Mouse (Mus musculus) heart, embryonic 12.5 days (tissue): Measurements from ENCODE around the gene Gphn. TPM values are rescaled to one million over a fixed set of nuclear protein-coding genes. Genes with fewer than 3 reads are reported as not detected.
"Not testable (repeated sequence)": the region's sequence is repeated elsewhere in the genome, so short reads cannot be mapped to it uniquely, and the experiment has no call there.

ENCODE experiments used
- ATAC-seq: fragments of 200-750 bp; cut with Nextera tagmentation; 2 replicates; pipeline ENCODE4 v1.8.0; 2017; ENCODE audit warnings: moderate TSS enrichment, moderate library complexity; ENCODE audit not compliant: insufficient number of reproducible peaks, low FRiP score
- H3K27ac ChIP-seq: fragments of 300-500 bp; sonication (generic); 2 replicates; pipeline ENCODE4 v1.5.1; 2016; ENCODE audit warnings: mild to moderate bottlenecking, moderate library complexity; ENCODE audit not compliant: poor library complexity, severe bottlenecking
- H3K27me3 ChIP-seq: fragments of 300-500 bp; sonication (generic); replicated peaks from 2 replicates; pipeline ENCODE4 v1.6.1; 2016; ENCODE audit warnings: mild to moderate bottlenecking, moderate library complexity
- H3K36me3 ChIP-seq: fragments of 300-500 bp; sonication (generic); 2 replicates; pipeline ENCODE4 v1.6.1; 2016; ENCODE audit warnings: mild to moderate bottlenecking, moderate library complexity
- H3K4me1 ChIP-seq: fragments of 300-500 bp; sonication (generic); replicated peaks from 2 replicates; pipeline ENCODE4 v1.6.1; 2016; ENCODE audit warnings: mild to moderate bottlenecking
- H3K4me2 ChIP-seq: fragments of 300-500 bp; sonication (generic); 2 replicates; pipeline ENCODE4 v1.6.1; 2016; ENCODE audit warnings: mild to moderate bottlenecking, moderate library complexity
- H3K4me3 ChIP-seq: fragments of 300-500 bp; sonication (generic); 2 replicates; pipeline ENCODE4 v1.5.1; 2016; ENCODE audit warnings: mild to moderate bottlenecking
- H3K9ac ChIP-seq: fragments of 300-500 bp; sonication (generic); 2 replicates; pipeline ENCODE4 v1.6.1; 2016; ENCODE audit warnings: mild to moderate bottlenecking, moderate library complexity
- H3K9me3 ChIP-seq: fragments of 300-500 bp; sonication (generic); replicated peaks from 2 replicates; pipeline ENCODE4 v1.6.1; 2016; ENCODE audit warnings: mild to moderate bottlenecking, moderate library complexity
- WGBS: fragments of 180-500 bp; shearing (Covaris S2); methylation state at CpG from one replicate; pipeline ENCODE4 v1.1.7; 2016; 5-methylcytosine and 5-hydroxymethylcytosine counted together
- polyA plus RNA-seq: library from polyadenylated mRNA; unstranded; fragments of >200 nt; fragmentation: Nextera tagmentation; extraction: Ambion mirVana; gene quantifications from 2 replicates; pipeline ENCODE4 v1.2.1, GENCODE M21; 2016

The Gphn gene
- polyA plus RNA-seq, 1 experiment from 2014 or later, result 12.9 TPM

DNA sequence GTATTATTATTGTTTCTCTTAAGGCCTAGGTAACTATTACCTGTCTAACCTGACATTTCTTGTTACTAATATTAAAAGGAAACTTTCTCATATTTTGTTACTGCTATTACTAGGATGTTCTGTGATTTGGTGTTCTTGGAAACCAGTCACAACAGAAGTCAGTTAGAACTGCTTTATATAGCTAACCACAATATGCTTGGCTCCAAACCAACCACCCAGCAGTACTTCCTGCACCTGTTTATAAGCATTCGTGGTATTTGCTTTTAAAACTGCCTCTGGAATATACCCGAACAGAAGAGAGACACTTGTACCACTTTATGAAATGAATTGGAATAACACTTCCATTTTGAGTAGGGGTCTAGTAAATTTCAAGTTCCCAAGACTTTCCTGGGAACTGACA, 130.3 kb downstream of the Gphn start:
- Histone ChIP-seq H3K4me2 (no peak overlapping the region), H3K9ac (no peak overlapping the region), H3K36me3 (no peaks in the 10 kb centered on the region), H3K9me3 (no peaks in the 10 kb centered on the region), H3K4me1 (no peaks in the 10 kb centered on the region), H3K27me3 (no peaks in the 10 kb centered on the region), H3K27ac (no peak overlapping the region), H3K4me3 (no peak overlapping the region)
- no peak for ATAC-seq
- WGBS, result 78% methylated on average over 2 of the region's 2 CpGs

DNA sequence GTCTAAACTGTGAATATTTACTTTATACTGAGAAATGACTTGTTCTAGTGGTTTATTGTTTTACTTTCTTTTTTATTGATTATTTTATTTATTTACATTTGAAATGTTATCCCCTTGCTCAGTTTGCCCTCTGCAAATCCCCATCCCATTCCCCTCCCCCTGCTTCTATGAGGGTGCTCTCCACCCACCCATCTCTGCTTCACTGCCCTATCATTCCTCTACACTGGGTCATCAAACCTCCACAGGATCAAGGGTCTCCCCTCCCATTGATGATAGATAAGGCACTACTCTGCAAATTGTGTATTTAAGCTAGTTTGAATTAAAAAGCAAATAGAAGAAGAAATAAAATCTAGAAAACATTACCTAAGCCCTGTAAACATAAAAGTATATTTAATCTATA, 163.1 kb downstream of the Gphn start:
- no peak overlapping the region for H3K9ac ChIP-seq
- no peak for ATAC-seq
- H3K27me3 ChIP-seq, result no peaks in the 10 kb centered on the region
- no peaks in the 10 kb centered on the region for H3K4me1 ChIP-seq
- no peak overlapping the region for H3K27ac ChIP-seq
- no peak overlapping the region for H3K4me3 ChIP-seq
- H3K4me2 ChIP-seq, result no peak overlapping the region
- no peaks in the 10 kb centered on the region for H3K36me3 ChIP-seq
- H3K9me3 ChIP-seq, result no peaks in the 10 kb centered on the region

DNA sequence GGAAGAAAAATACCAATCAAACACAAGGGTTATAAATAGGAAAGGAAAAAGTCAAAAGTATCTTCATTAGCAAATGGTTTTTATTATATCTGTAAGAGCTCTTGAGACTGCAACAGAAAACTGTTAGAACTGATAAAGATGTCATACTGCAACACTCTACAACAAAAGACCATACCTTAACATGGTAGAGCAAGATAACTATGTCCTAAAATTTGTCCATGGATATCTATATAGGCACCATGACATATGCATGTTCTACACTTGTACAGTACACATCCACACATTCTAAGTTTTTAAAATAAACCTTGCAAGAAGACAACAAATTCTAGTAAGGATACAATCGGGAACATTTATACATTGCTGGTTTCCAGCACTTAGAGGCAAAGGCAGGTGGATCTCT, 169.1 kb downstream of the Gphn start:
- WGBS, result 92% methylated on average over 1 of the region's 1 CpGs
- Histone ChIP-seq H3K27ac (no peak overlapping the region), H3K4me3 (no peak overlapping the region), H3K4me2 (no peak overlapping the region), H3K36me3 (no peaks in the 10 kb centered on the region), H3K27me3 (no peaks in the 10 kb centered on the region), H3K9ac (no peak overlapping the region), H3K4me1 (no peaks in the 10 kb centered on the region), H3K9me3 (no peaks in the 10 kb centered on the region)
- no peak for ATAC-seq

DNA sequence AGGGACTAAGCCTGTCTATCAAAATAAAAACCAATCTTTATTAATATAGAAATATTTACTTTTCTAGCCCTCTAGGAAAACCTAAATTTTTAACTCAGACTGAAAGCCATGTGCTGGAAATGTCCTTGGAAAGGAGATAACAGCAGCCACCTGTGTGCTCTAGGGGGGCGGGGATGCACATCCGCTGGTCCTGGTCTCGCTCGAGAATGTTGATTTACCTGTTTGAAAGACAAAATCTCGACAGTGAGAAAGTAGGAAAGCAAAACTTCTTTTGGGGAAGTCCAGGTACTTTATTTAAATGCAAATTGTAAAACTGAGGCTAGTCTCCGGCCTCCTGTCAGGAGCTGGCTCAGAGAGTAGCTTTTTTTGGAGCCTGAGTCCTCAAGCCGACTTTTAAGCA, 181.3 kb downstream of the Gphn start:
- not testable (repeated sequence) for H3K27me3 ChIP-seq, H3K36me3 ChIP-seq, H3K27ac ChIP-seq, H3K9ac ChIP-seq, H3K4me1 ChIP-seq, H3K4me2 ChIP-seq, H3K4me3 ChIP-seq, H3K9me3 ChIP-seq, ATAC-seq
- WGBS, result 64% methylated on average over 7 of the region's 7 CpGs

GRCm38 (mm10) chr12:78522176-78522575, 296.0 kb downstream of the Gphn start:
- no peak for ATAC-seq
- Histone ChIP-seq H3K4me3 (no peak overlapping the region), H3K4me1 (no peaks in the 10 kb centered on the region), H3K4me2 (no peak overlapping the region), H3K27ac (no peak overlapping the region), H3K9ac (no peak overlapping the region), H3K9me3 (no peaks in the 10 kb centered on the region), H3K36me3 (no peaks in the 10 kb centered on the region), H3K27me3 (no peaks in the 10 kb centered on the region)
- WGBS, result 52% methylated on average over 1 of the region's 1 CpGs

- Histone ChIP-seq H3K27ac (no peak overlapping the region), H3K36me3 (no peaks in the 10 kb centered on the region), H3K4me2 (no peak overlapping the region), H3K27me3 (no peaks in the 10 kb centered on the region), H3K9ac (no peak overlapping the region), H3K9me3 (no peaks in the 10 kb centered on the region), H3K4me1 (no peaks in the 10 kb centered on the region), H3K4me3 (no peak overlapping the region)
- 93% methylated on average over 5 of the region's 5 CpGs for WGBS
- no peak for ATAC-seq
These were observed 296.7 kb downstream of the Gphn start for GRCm38 (mm10) chr12:78522804-78523394.

DNA sequence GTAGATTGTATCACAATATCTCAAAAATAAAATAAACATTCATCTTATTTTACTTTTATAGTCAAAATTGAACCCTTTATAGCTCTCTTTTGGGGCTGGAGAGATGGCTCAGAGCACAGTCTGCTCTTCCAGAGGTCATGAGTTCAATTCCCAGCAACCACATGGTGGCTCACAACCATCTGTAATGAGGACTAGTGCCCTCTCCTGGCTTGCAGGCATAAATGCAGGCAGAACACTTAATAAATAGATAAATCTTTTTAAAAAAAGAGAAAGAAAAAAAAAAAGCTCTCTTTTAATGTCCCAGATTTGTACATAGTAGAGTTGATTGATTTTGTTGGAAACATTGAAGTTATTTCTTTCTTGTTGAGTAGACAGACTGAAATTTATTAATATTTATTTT, 311.4 kb downstream of the Gphn start:
- not testable (repeated sequence) for H3K9ac ChIP-seq, H3K27me3 ChIP-seq, H3K4me2 ChIP-seq, H3K4me3 ChIP-seq, H3K9me3 ChIP-seq, H3K27ac ChIP-seq, H3K36me3 ChIP-seq, ATAC-seq, H3K4me1 ChIP-seq

DNA sequence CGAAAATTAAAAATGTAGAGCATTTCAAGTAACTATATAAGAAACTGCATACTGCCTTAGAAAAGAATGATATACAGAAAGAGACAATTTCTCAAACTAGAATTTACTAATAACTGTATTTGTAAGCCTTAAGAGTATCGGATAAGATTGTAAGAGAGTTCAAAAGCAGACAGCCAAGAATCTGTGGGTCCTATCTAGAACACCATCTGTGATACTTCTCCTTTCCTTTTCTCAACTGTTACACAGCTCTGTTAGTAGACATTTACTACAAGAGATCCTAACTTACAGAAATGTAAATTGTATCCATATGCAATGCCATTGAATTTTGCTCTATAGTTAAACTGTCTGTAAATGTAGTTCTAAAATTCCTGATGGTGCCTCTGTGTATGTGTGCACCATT, 324.7 kb downstream of the Gphn start:
- no peak overlapping the region for H3K4me2 ChIP-seq
- H3K27me3 ChIP-seq, result no peaks in the 10 kb centered on the region
- no peak overlapping the region for H3K4me3 ChIP-seq
- ATAC-seq, result no peak
- 82% methylated on average over 2 of the region's 2 CpGs for WGBS
- H3K9ac ChIP-seq, result no peak overlapping the region
- H3K9me3 ChIP-seq, result no peaks in the 10 kb centered on the region
- no peak overlapping the region for H3K27ac ChIP-seq
- no peaks in the 10 kb centered on the region for H3K4me1 ChIP-seq
- H3K36me3 ChIP-seq, result no peaks in the 10 kb centered on the region

DNA sequence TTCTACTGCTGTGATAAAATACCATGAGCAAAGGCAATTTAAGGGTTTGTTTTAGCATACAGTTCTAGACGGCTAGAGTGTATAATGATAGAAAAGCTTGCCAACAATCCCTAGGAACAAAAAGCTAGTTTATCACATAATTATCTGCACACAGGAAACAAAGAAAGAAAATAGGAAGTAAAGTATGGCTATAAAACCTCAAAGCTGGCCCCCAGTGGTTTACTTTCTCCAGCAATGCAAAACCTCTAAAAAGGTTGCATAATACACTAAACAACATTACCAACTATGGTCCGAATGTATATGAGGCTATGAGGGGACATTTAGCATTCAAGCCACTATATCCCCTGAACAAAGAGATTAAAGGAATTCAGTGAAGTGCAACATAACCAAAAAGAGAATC, 405.6 kb downstream of the Gphn start:
- H3K9me3 ChIP-seq, result no peaks in the 10 kb centered on the region
- no peak overlapping the region for H3K27ac ChIP-seq
- no peak for ATAC-seq
- no peak overlapping the region for H3K9ac ChIP-seq
- H3K4me1 ChIP-seq, result no peaks in the 10 kb centered on the region
- no peaks in the 10 kb centered on the region for H3K27me3 ChIP-seq
- 85% methylated on average over 2 of the region's 2 CpGs for WGBS
- H3K36me3 ChIP-seq, result no peaks in the 10 kb centered on the region
- no peak overlapping the region for H3K4me3 ChIP-seq
- H3K4me2 ChIP-seq, result no peak overlapping the region

GRCm38 (mm10) chr12:78639466-78639865, 413.3 kb downstream of the Gphn start:
- 9% methylated on average over 1 of the region's 1 CpGs for WGBS
- Histone ChIP-seq H3K27ac (peak overlapping the region; percentile 76), H3K9ac (no peak overlapping the region), H3K4me2 (no peak overlapping the region), H3K9me3 (no peaks in the 10 kb centered on the region), H3K27me3 (no peaks in the 10 kb centered on the region), H3K4me1 (peaks cover 10% of the 10 kb centered on the region; the same call in 1 of the 2 replicates), H3K4me3 (no peak overlapping the region), H3K36me3 (no peaks in the 10 kb centered on the region)
- no peak for ATAC-seq

DNA sequence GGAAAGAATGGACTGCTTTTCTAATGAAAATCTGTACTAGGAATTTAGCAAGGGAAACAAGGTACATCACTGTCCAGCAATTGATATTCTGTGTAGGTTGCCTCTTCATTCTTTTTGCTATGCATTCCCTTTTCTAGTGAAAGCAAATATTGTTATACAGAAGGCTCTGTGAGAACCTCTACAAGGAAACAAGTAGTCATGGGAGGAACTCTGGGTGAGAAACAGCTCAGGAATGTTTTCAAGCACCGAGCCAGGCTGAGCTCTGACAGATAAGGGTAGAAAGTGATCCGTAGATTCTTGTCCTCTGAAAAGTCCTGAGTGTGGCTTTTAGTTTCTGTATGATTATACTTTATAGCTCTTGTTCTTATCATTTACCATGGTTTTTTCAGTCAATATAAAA, 413.9 kb downstream of the Gphn start:
- WGBS, result 1% methylated on average over 2 of the region's 2 CpGs
- no peaks in the 10 kb centered on the region for H3K36me3 ChIP-seq
- H3K9ac ChIP-seq, result no peak overlapping the region
- peaks cover 10% of the 10 kb centered on the region; the same call in 1 of the 2 replicates for H3K4me1 ChIP-seq
- H3K4me2 ChIP-seq, result no peak overlapping the region
- no peak for ATAC-seq
- H3K9me3 ChIP-seq, result no peaks in the 10 kb centered on the region
- H3K27ac ChIP-seq, result peak overlapping the region; percentile 76
- H3K27me3 ChIP-seq, result no peaks in the 10 kb centered on the region
- H3K4me3 ChIP-seq, result no peak overlapping the region

DNA sequence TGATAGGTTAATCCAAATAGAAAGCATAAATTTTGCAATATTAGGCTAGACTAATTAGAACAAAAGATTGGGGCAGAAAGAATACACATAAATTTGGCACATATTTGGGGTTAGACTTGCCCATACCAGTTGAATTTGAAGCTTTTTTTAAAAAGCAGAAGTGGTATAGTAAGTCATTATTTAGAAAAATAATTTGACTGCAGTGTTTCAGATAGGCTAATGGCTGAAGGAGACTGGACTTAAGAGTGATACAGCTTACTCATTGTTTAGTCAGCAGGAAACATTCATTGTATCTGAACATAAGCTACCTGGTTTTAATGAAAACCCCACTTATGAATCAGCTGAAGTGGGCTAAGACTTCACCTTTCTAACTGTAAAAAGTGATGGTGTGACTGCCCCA, 415.0 kb downstream of the Gphn start:
- H3K4me2 ChIP-seq, result no peak overlapping the region
- ATAC-seq, result no peak
- no peak overlapping the region for H3K4me3 ChIP-seq
- H3K4me1 ChIP-seq, result peaks cover 10% of the 10 kb centered on the region; the same call in 1 of the 2 replicates
- H3K27ac ChIP-seq, result no peak overlapping the region
- no peaks in the 10 kb centered on the region for H3K9me3 ChIP-seq
- H3K36me3 ChIP-seq, result no peaks in the 10 kb centered on the region
- no peaks in the 10 kb centered on the region for H3K27me3 ChIP-seq
- no peak overlapping the region for H3K9ac ChIP-seq
